In the genomic region with DNA sequence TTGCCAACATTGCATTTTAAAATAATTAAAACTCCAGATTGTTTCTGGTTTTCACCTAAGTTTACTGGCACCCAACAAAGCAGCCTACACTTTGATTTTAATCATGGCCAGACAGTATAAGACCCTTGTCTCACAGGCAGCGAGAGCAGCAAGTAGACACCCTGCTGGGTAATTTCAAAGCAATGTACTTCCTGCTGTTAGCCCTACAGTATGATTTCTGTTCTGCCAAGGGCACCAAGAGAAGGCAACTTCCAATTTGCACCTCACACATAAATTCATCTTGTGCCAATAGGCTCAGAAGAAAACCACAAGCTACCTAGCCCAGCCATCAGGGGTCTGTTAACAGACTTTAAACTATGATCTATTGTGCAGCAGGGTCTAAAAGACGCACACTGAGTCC, we compare ENCODE assay signal across 22 mouse cellular contexts.
DNase-seq lines count a peak whose midpoint lies in the region; ATAC-seq and TF ChIP-seq lines count a peak whose summit lies in the region.
"Had no signal": no experiment of that assay in that cellular context is flagged by ENCODE, and none has a peak within 500 bp of the region (broad histone marks: within the 10 kb centered on the region; RNA-seq: fewer than 3 reads in every experiment).

No protein-coding gene starts in this region.

- H3K36me3 ChIP-seq in heart, postnatal 0 days (replicated peaks; ENCODE audit: control insufficient read depth, insufficient read depth, low read length), result no peaks in the 10 kb centered on the region
- H3K36me3 ChIP-seq in heart, embryonic 10.5 days, result no peaks in the 10 kb centered on the region
- H3K36me3 ChIP-seq in forebrain, embryonic 12.5 days (replicated peaks), result no peaks in the 10 kb centered on the region
- no peaks in the 10 kb centered on the region for H3K36me3 ChIP-seq in limb, embryonic 11.5 days (ENCODE audit: control insufficient read depth, insufficient read depth, low read length)
- H3K36me3 ChIP-seq: G1E; kidney, embryonic 15.5 days; liver, embryonic 13.5 days; lung, embryonic 15.5 days had no signal

- peak overlapping the region; percentile 67 for H3K27ac ChIP-seq in heart, postnatal 0 days (ENCODE audit: low read depth)
- H3K27ac ChIP-seq in heart, embryonic 10.5 days, result no peak overlapping the region
- no peak overlapping the region for H3K27ac ChIP-seq in forebrain, embryonic 12.5 days
- no peak overlapping the region for H3K27ac ChIP-seq in limb, embryonic 11.5 days (replicated peaks; ENCODE audit: low read depth, low read length)
- H3K27ac ChIP-seq: kidney, embryonic 15.5 days; liver, embryonic 13.5 days; lung, embryonic 15.5 days; macrophage had no signal

- no peak for ATAC-seq in heart, postnatal 0 days (ENCODE audit: insufficient read depth, low read depth)
- peak; percentile 36; the same call in 1 of the 2 replicates for ATAC-seq in forebrain, embryonic 12.5 days (ENCODE audit: low FRiP score)
- peak; percentile 70; the same call in 1 of the 2 replicates for ATAC-seq in limb, embryonic 11.5 days (ENCODE audit: insufficient number of reproducible peaks, low FRiP score, low TSS enrichment, low read depth)
- ATAC-seq in granulocyte monocyte progenitor cell, adult 5-6 weeks (replicated peaks; ENCODE audit: poor library complexity, severe bottlenecking), result no peak
- ATAC-seq: CD4-positive, CD25-positive, alpha-beta regulatory T cell, adult 4 months; inflammation-experienced regulatory T-cells, adult 6 months had no signal

- no peak for TF ChIP-seq EP300 in heart, postnatal 0 days (IDR thresholded peaks at IDR 0.05; ENCODE audit: low read depth)

- DNase-seq in cerebellum, postnatal 10 days, result peak; percentile 2
- DNase-seq in cerebellum, adult 11-12 months, result no peak
- no peak for DNase-seq in heart, postnatal 0 days (ENCODE audit: low spot score)
- DNase-seq in heart, embryonic 10.5 days (ENCODE audit: low spot score), result no peak
- DNase-seq in limb, embryonic 11.5 days (ENCODE audit: low spot score), result peak; percentile 41
- no peak for DNase-seq in kidney, adult 9 months
- DNase-seq: adrenal gland, postnatal 36 days; cerebellum, adult 9-11 months; gastrocnemius, postnatal 14 days; layer of hippocampus, postnatal 36 days; left cerebral cortex, postnatal 4 days; liver, embryonic 13.5 days; right cerebral cortex, postnatal 4 days; thymus, postnatal 14 days had no signal

- no peaks in the 10 kb centered on the region for H3K9me3 ChIP-seq in heart, postnatal 0 days (replicated peaks; ENCODE audit: control insufficient read depth, low read length)
- no peaks in the 10 kb centered on the region for H3K9me3 ChIP-seq in heart, embryonic 10.5 days
- no peaks in the 10 kb centered on the region for H3K9me3 ChIP-seq in forebrain, embryonic 12.5 days
- H3K9me3 ChIP-seq in limb, embryonic 11.5 days (ENCODE audit: control insufficient read depth, low read length), result no peaks in the 10 kb centered on the region
- H3K9me3 ChIP-seq: G1E; kidney, embryonic 15.5 days; liver, embryonic 13.5 days; lung, embryonic 15.5 days had no signal

- H3K9ac ChIP-seq in heart, postnatal 0 days (replicated peaks; ENCODE audit: low read depth, low read length), result no peak overlapping the region
- no peak overlapping the region for H3K9ac ChIP-seq in forebrain, embryonic 12.5 days
- H3K9ac ChIP-seq in limb, embryonic 11.5 days (ENCODE audit: low read length), result no peak overlapping the region
- H3K9ac ChIP-seq: kidney, embryonic 15.5 days; liver, embryonic 13.5 days; lung, embryonic 15.5 days had no signal

- H3K4me2 ChIP-seq in heart, postnatal 0 days (ENCODE audit: low read depth, low read length), result no peak overlapping the region
- H3K4me2 ChIP-seq in forebrain, embryonic 12.5 days, result no peak overlapping the region
- H3K4me2 ChIP-seq in limb, embryonic 11.5 days (ENCODE audit: low read depth, severe bottlenecking), result no peak overlapping the region
- H3K4me2 ChIP-seq: kidney, embryonic 15.5 days; liver, embryonic 13.5 days; lung, embryonic 15.5 days had no signal

- 60% methylated on average over 2 of the region's 2 CpGs for WGBS in heart, postnatal 0 days
- 58% methylated on average over 2 of the region's 2 CpGs for WGBS in heart, embryonic 10.5 days
- WGBS in forebrain, embryonic 12.5 days, result 25% methylated on average over 2 of the region's 2 CpGs
- 17% methylated on average over 2 of the region's 2 CpGs for WGBS in limb, embryonic 11.5 days

- no peak overlapping the region for H3K4me3 ChIP-seq in heart, postnatal 0 days (ENCODE audit: low read depth, low read length)
- no peak overlapping the region for H3K4me3 ChIP-seq in heart, embryonic 10.5 days
- H3K4me3 ChIP-seq in forebrain, embryonic 12.5 days (replicated peaks), result no peak overlapping the region
- no peak overlapping the region for H3K4me3 ChIP-seq in limb, embryonic 11.5 days (ENCODE audit: low read depth, low read length)
- H3K4me3 ChIP-seq: kidney, embryonic 15.5 days; liver, embryonic 13.5 days; lung, embryonic 15.5 days had no signal

- 0 out of 2 replicates have a peak, but pooled peaks cover 3% of the 10 kb centered on the region for H3K4me1 ChIP-seq in heart, postnatal 0 days (ENCODE audit: control insufficient read depth, insufficient read depth)
- no peaks in the 10 kb centered on the region for H3K4me1 ChIP-seq in heart, embryonic 10.5 days
- peaks cover 2% of the 10 kb centered on the region; the same call in 1 of the 2 replicates for H3K4me1 ChIP-seq in forebrain, embryonic 12.5 days
- H3K4me1 ChIP-seq in limb, embryonic 11.5 days (ENCODE audit: control insufficient read depth, insufficient read depth, low read length), result no peaks in the 10 kb centered on the region
- H3K4me1 ChIP-seq: kidney, embryonic 15.5 days; liver, embryonic 13.5 days; lung, embryonic 15.5 days had no signal

- no peaks in the 10 kb centered on the region for H3K27me3 ChIP-seq in heart, postnatal 0 days (ENCODE audit: control insufficient read depth, insufficient read depth, low read length)
- no peaks in the 10 kb centered on the region for H3K27me3 ChIP-seq in heart, embryonic 10.5 days (ENCODE audit: insufficient read depth, poor library complexity, severe bottlenecking)
- H3K27me3 ChIP-seq in forebrain, embryonic 12.5 days, result no peaks in the 10 kb centered on the region
- no peaks in the 10 kb centered on the region for H3K27me3 ChIP-seq in limb, embryonic 11.5 days (ENCODE audit: control insufficient read depth, insufficient read depth, low read length)
- H3K27me3 ChIP-seq: liver, embryonic 13.5 days; lung, embryonic 15.5 days had no signal

- TF ChIP-seq CTCF in heart, postnatal 0 days (IDR thresholded peaks at IDR 0.05; ENCODE audit: low read depth), result no peak

Comparison
In these comparisons a context has a peak if more than half of its experiments do, and no peak if none do; other contexts are left out.
1. DNase-seq: peak in cerebellum, postnatal 10 days (2 of 2) and limb, embryonic 11.5 days (single experiment); none in cerebellum, adult 11-12 months (single experiment), heart, postnatal 0 days (single experiment), heart, embryonic 10.5 days (single experiment) and kidney, adult 9 months (single experiment).
2. ATAC-seq: peak in forebrain, embryonic 12.5 days (single experiment) and limb, embryonic 11.5 days (single experiment); none in heart, postnatal 0 days (single experiment) and granulocyte monocyte progenitor cell, adult 5-6 weeks (single experiment).